Mouse (Mus musculus): Measurements from ENCODE around the gene Zscan20.
A peak's percentile ranks its signal among the peaks of the same experiment; 100 is the strongest.

The Zscan20 gene

GRCm38 (mm10) chr4:128609925-128610402 is at the start of gene Zscan20:
Gene Zscan20, minus strand, starts transcription at chr4:128610098.
- DNase-seq = peak; percentile 91 to 97

- DNase-seq = no peak
Measured at GRCm38 (mm10) chr4:128655446-128655845, 45.5 kb upstream of the Zscan20 start.

- DNase-seq = peak; percentile 94 to 97
Measured at GRCm38 (mm10) chr4:128654505-128655381, 44.8 kb upstream of the Zscan20 start, which contains the start of gene Phc2. Gene Phc2, plus strand, starts transcription at chr4:128654702.

GRCm38 (mm10) chr4:128652584-128653298 is 42.8 kb upstream of the Zscan20 start:
- no peak for DNase-seq

- DNase-seq = no peak
Measured at GRCm38 (mm10) chr4:128651530-128651929, 41.6 kb upstream of the Zscan20 start.

- no peak for DNase-seq
Measured at GRCm38 (mm10) chr4:128648567-128649255, 38.8 kb upstream of the Zscan20 start.

- DNase-seq = no peak
Measured at GRCm38 (mm10) chr4:128646762-128647161, 36.9 kb upstream of the Zscan20 start.

- no peak for DNase-seq
Measured at GRCm38 (mm10) chr4:128645896-128646295, 36.0 kb upstream of the Zscan20 start.

- no peak for DNase-seq
Measured at GRCm38 (mm10) chr4:128641766-128642717, 32.1 kb upstream of the Zscan20 start.

GRCm38 (mm10) chr4:128638265-128638923 is 28.5 kb upstream of the Zscan20 start:
- no peak for DNase-seq

GRCm38 (mm10) chr4:128637250-128637649 is 27.4 kb upstream of the Zscan20 start:
- DNase-seq = no peak

- no peak for DNase-seq
Measured at GRCm38 (mm10) chr4:128635894-128636585, 26.1 kb upstream of the Zscan20 start.

- DNase-seq = no peak
Measured at GRCm38 (mm10) chr4:128635451-128635850, 25.6 kb upstream of the Zscan20 start.

GRCm38 (mm10) chr4:128621109-128621508 is 11.2 kb upstream of the Zscan20 start:
- no peak for DNase-seq

- DNase-seq = no peak
Measured at GRCm38 (mm10) chr4:128620572-128620971, 10.7 kb upstream of the Zscan20 start.

- no peak for DNase-seq
Measured at GRCm38 (mm10) chr4:128618963-128619362, 9.1 kb upstream of the Zscan20 start.

GRCm38 (mm10) chr4:128618246-128618911 is 8.5 kb upstream of the Zscan20 start, which contains the start of gene Tlr12:
Gene Tlr12, minus strand, starts transcription at chr4:128618619.
- DNase-seq = peak; percentile 68 to 78

GRCm38 (mm10) chr4:128617363-128618120 is 7.6 kb upstream of the Zscan20 start:
- DNase-seq = peak; percentile 35 to 53

GRCm38 (mm10) chr4:128615761-128616160 is 5.9 kb upstream of the Zscan20 start:
- peak; percentile 41 to 45 for DNase-seq
